Mouse (Mus musculus) bone marrow, adult 2 months (tissue): ENCODE results near the gene Mcfd2.

Source experiments
- CTCF ChIP-seq: fragments of 200-500 bp; IDR thresholded peaks from 2 replicates; pipeline ENCODE4 v1.5.1; 2011; ENCODE audit warnings: low read length, control low read depth; ENCODE audit not compliant: control insufficient read depth, insufficient read depth
- POLR2A ChIP-seq: fragments of 200-500 bp; IDR thresholded peaks from 2 replicates; pipeline ENCODE4 v1.6.1; 2011; ENCODE audit warnings: low read depth, mild to moderate bottlenecking, control low read depth, low read length, borderline replicate concordance; ENCODE audit not compliant: control insufficient read depth

DNA sequence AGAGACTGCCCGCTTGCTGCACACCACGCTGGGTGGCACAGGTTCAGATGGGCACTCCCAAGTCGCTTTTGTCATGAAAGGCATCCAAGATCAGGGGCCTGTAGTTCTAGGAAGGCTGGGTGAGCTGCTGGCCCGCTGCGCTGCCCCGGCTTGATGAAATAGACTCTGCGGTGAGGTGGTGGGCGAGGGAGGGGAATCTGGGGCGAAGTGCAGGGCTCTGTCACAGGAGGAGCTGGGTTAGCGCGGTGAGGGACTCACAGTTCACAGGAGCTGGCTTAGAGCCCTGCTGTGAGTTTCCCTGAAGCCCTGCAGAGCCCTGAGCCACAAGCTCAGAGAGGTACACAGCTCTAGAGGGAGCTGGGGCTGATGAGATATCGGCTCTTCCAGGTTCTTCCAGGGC is 22.4 kb upstream of the Mcfd2 start:
- TF ChIP-seq POLR2A, result no peak
- TF ChIP-seq CTCF, result no peak
